Mouse (Mus musculus): ENCODE data around the gene Fignl1. TPM values are rescaled to one million over a fixed set of nuclear protein-coding genes. Genes with fewer than 3 reads are reported as not detected.

The Fignl1 gene
- total and polyA plus RNA-seq, 3 experiments: 34.2 to 59.9 (median 51.2) TPM

GRCm38 (mm10) chr11:11742626-11743025 lies 66.1 kb downstream of the Fignl1 start (continued):
- TF ChIP-seq ZMIZ1 (IDR thresholded peaks at IDR 0.05; ENCODE audit: low read depth, low read length) (no peak), ELF1 (IDR thresholded peaks at IDR 0.05; ENCODE audit: low read depth, low read length) (0 out of 2 replicates have a peak, but pooled peaks have one; percentile 35)

GRCm38 (mm10) chr11:11741574-11741973 lies 67.2 kb downstream of the Fignl1 start:
- peaks cover 11% of the 10 kb centered on the region; the same call in 1 of the 2 replicates for H3K79me2 ChIP-seq (ENCODE audit: control insufficient read depth, insufficient read depth, low read length, poor library complexity)
- no peak overlapping the region for H3K4me3 ChIP-seq (ENCODE audit: control insufficient read depth in 1 of 2, insufficient read depth in 1 of 2, low read depth in 2 of 2, low read length in 2 of 2)
- H3K9ac ChIP-seq (ENCODE audit: control insufficient read depth, low read depth, low read length, poor library complexity, severe bottlenecking): 0 out of 2 replicates have a peak overlapping the region, but pooled peaks have one; percentile 1
- H3K27ac ChIP-seq (ENCODE audit: control insufficient read depth, low read depth, low read length): peak overlapping the region; percentile 84
- peaks cover 16 to 24% of the 10 kb centered on the region in 2 experiments for H3K4me1 ChIP-seq (ENCODE audit: control insufficient read depth in 1 of 2, insufficient read depth in 2 of 2, low read length in 2 of 2)
- TF ChIP-seq KAT2A (conservative IDR thresholded peaks at IDR 0.05; ENCODE audit: low read depth, low read length) (no peak), ZNF384 (IDR thresholded peaks at IDR 0.05; ENCODE audit: low read depth, low read length) (peak; percentile 73), TBP (IDR thresholded peaks at IDR 0.05; ENCODE audit: low read depth, low read length) (peak; percentile 32; the same call in 1 of the 2 replicates), EP300 (IDR thresholded peaks at IDR 0.05; ENCODE audit: low read depth in 1 of 2, low read length in 2 of 2) (peak in 1 of 2 experiments; percentile 41; a peak in 1 of 4 replicates), MAX (IDR thresholded peaks at IDR 0.05; ENCODE audit: low read length) (no peak)
- H3K27me3 ChIP-seq (ENCODE audit: control insufficient read depth in 1 of 2, insufficient read depth in 2 of 2, low read length in 2 of 2): no peaks in the 10 kb centered on the region
- no peak for DNase-seq (ENCODE audit: low read depth, low spot score)
- H3K9me3 ChIP-seq (replicated peaks; ENCODE audit: insufficient read depth, low read length): no peaks in the 10 kb centered on the region
- H3K36me3 ChIP-seq (ENCODE audit: control insufficient read depth in 1 of 2, insufficient read depth in 2 of 2, low read length in 2 of 2): peaks cover 17 to 45% of the 10 kb centered on the region in 2 experiments

GRCm38 (mm10) chr11:11740603-11741002 lies 68.2 kb downstream of the Fignl1 start:
- Histone ChIP-seq H3K4me1 (ENCODE audit: control insufficient read depth in 1 of 2, insufficient read depth in 2 of 2, low read length in 2 of 2) (peaks cover 25 to 33% of the 10 kb centered on the region in 2 experiments), H3K36me3 (ENCODE audit: control insufficient read depth in 1 of 2, insufficient read depth in 2 of 2, low read length in 2 of 2) (peaks cover 20 to 55% of the 10 kb centered on the region in 2 experiments), H3K9ac (ENCODE audit: control insufficient read depth, low read depth, low read length, poor library complexity, severe bottlenecking) (no peak overlapping the region), H3K9me3 (replicated peaks; ENCODE audit: insufficient read depth, low read length) (no peaks in the 10 kb centered on the region), H3K27ac (ENCODE audit: control insufficient read depth, low read depth, low read length) (peak overlapping the region; percentile 54), H3K79me2 (ENCODE audit: control insufficient read depth, insufficient read depth, low read length, poor library complexity) (peaks cover 19% of the 10 kb centered on the region; the same call in 1 of the 2 replicates), H3K4me3 (ENCODE audit: control insufficient read depth in 1 of 2, insufficient read depth in 1 of 2, low read depth in 2 of 2, low read length in 2 of 2) (no peak overlapping the region), H3K27me3 (ENCODE audit: control insufficient read depth in 1 of 2, insufficient read depth in 2 of 2, low read length in 2 of 2) (no peaks in the 10 kb centered on the region)
- no peak for DNase-seq (ENCODE audit: low read depth, low spot score)
- TF ChIP-seq MEF2A (IDR thresholded peaks at IDR 0.05; ENCODE audit: extremely low read depth, insufficient replicate concordance, low read depth, low read length, poor library complexity, severe bottlenecking): no peak
- TF ChIP-seq RCOR1 (IDR thresholded peaks at IDR 0.05; ENCODE audit: low read depth, low read length): no peak
- no peak for TF ChIP-seq GABPA (IDR thresholded peaks at IDR 0.05; ENCODE audit: low read depth, low read length)
- TF ChIP-seq POLR2AphosphoS5 (IDR thresholded peaks at IDR 0.05; ENCODE audit: borderline replicate concordance, low read depth, low read length): no peak
- TF ChIP-seq MAZ (IDR thresholded peaks at IDR 0.05; ENCODE audit: low read depth, low read length): no peak
- no peak for TF ChIP-seq JUND (IDR thresholded peaks at IDR 0.05; ENCODE audit: low read depth, low read length)
- TF ChIP-seq TBP (IDR thresholded peaks at IDR 0.05; ENCODE audit: low read depth, low read length): no peak
- no peak for TF ChIP-seq ELF1 (IDR thresholded peaks at IDR 0.05; ENCODE audit: low read depth, low read length)
- TF ChIP-seq POLR2A (IDR thresholded peaks at IDR 0.05; ENCODE audit: control insufficient read depth in 1 of 2, insufficient read depth in 1 of 2, low read depth in 1 of 2, low read length in 2 of 2, poor library complexity in 1 of 2): no peak
- no peak for TF ChIP-seq CHD1 (IDR thresholded peaks at IDR 0.05; ENCODE audit: low read depth, low read length)
- TF ChIP-seq NRF1 (IDR thresholded peaks at IDR 0.05; ENCODE audit: insufficient read depth, low read depth, low read length, poor library complexity, severe bottlenecking): no peak
- TF ChIP-seq GATA1 (IDR thresholded peaks at IDR 0.05; ENCODE audit: low read depth, low read length): no peak
- TF ChIP-seq ZNF384 (IDR thresholded peaks at IDR 0.05; ENCODE audit: low read depth, low read length): no peak
- no peak for TF ChIP-seq SMC3 (IDR thresholded peaks at IDR 0.05; ENCODE audit: low read depth, low read length)
- no peak for TF ChIP-seq KAT2A (conservative IDR thresholded peaks at IDR 0.05; ENCODE audit: low read depth, low read length)
- TF ChIP-seq USF1 (IDR thresholded peaks at IDR 0.05; ENCODE audit: low read depth, low read length): no peak
- no peak for TF ChIP-seq ZMIZ1 (IDR thresholded peaks at IDR 0.05; ENCODE audit: low read depth, low read length)
